Mouse (Mus musculus): ENCODE measurements around the gene Anapc2. TPM values are rescaled to one million over a fixed set of nuclear protein-coding genes. Genes with fewer than 3 reads are reported as not detected.

The Anapc2 gene
- total RNA-seq, 2 experiments from 2014 or later, result 9.2 to 12.9 TPM

GRCm38 (mm10) chr2:25265897-25266656 is 6.2 kb upstream of the Anapc2 start:
- no peak for ATAC-seq (replicated peaks; ENCODE audit: low FRiP score, poor library complexity, severe bottlenecking)

GRCm38 (mm10) chr2:25266720-25267119 is 5.6 kb upstream of the Anapc2 start:
- ATAC-seq (replicated peaks; ENCODE audit: low FRiP score, poor library complexity, severe bottlenecking), result no peak

GRCm38 (mm10) chr2:25267241-25267640 is 5.0 kb upstream of the Anapc2 start:
- ATAC-seq (replicated peaks; ENCODE audit: low FRiP score, poor library complexity, severe bottlenecking), result no peak

GRCm38 (mm10) chr2:25267746-25268309 is 4.5 kb upstream of the Anapc2 start:
- ATAC-seq (replicated peaks; ENCODE audit: low FRiP score, poor library complexity, severe bottlenecking), result no peak

GRCm38 (mm10) chr2:25272515-25272914 is 237 bp downstream of the Anapc2 start:
- ATAC-seq (replicated peaks; ENCODE audit: low FRiP score, poor library complexity, severe bottlenecking), result peak; percentile 17

GRCm38 (mm10) chr2:25273010-25273409 is 732 bp downstream of the Anapc2 start:
- no peak for ATAC-seq (replicated peaks; ENCODE audit: low FRiP score, poor library complexity, severe bottlenecking)

GRCm38 (mm10) chr2:25278928-25279882 is 6.9 kb downstream of the Anapc2 start:
- peak; percentile 80 for ATAC-seq (replicated peaks; ENCODE audit: low FRiP score, poor library complexity, severe bottlenecking)

- ATAC-seq (replicated peaks; ENCODE audit: low FRiP score, poor library complexity, severe bottlenecking), result no peak
Measured at GRCm38 (mm10) chr2:25285551-25285950, 13.3 kb downstream of the Anapc2 start.

- ATAC-seq (replicated peaks; ENCODE audit: low FRiP score, poor library complexity, severe bottlenecking), result no peak
Measured at GRCm38 (mm10) chr2:25286314-25286713, 14.0 kb downstream of the Anapc2 start.

GRCm38 (mm10) chr2:25286837-25287636 is 14.8 kb downstream of the Anapc2 start:
- ATAC-seq (replicated peaks; ENCODE audit: low FRiP score, poor library complexity, severe bottlenecking), result no peak

GRCm38 (mm10) chr2:25287927-25288649 is 15.8 kb downstream of the Anapc2 start, which contains the start of gene Tmem210:
Tmem210 (plus strand) TSS chr2:25288145.
- no peak for ATAC-seq (replicated peaks; ENCODE audit: low FRiP score, poor library complexity, severe bottlenecking)

- ATAC-seq (replicated peaks; ENCODE audit: low FRiP score, poor library complexity, severe bottlenecking), result no peak
Measured at GRCm38 (mm10) chr2:25288734-25289345, 16.6 kb downstream of the Anapc2 start.

GRCm38 (mm10) chr2:25289651-25290050 is 17.4 kb downstream of the Anapc2 start, which contains the start of gene Lrrc26:
Lrrc26 (plus strand) TSS chr2:25289915.
- ATAC-seq (replicated peaks; ENCODE audit: low FRiP score, poor library complexity, severe bottlenecking), result no peak

- ATAC-seq (replicated peaks; ENCODE audit: low FRiP score, poor library complexity, severe bottlenecking), result no peak
Measured at GRCm38 (mm10) chr2:25290101-25290815, 18.0 kb downstream of the Anapc2 start.

- no peak for ATAC-seq (replicated peaks; ENCODE audit: low FRiP score, poor library complexity, severe bottlenecking)
Measured at GRCm38 (mm10) chr2:25290816-25291130, 18.5 kb downstream of the Anapc2 start.

GRCm38 (mm10) chr2:25291184-25292053 is 19.1 kb downstream of the Anapc2 start:
- no peak for ATAC-seq (replicated peaks; ENCODE audit: low FRiP score, poor library complexity, severe bottlenecking)

GRCm38 (mm10) chr2:25292054-25292544 is 19.8 kb downstream of the Anapc2 start:
- ATAC-seq (replicated peaks; ENCODE audit: low FRiP score, poor library complexity, severe bottlenecking), result no peak

Data from erythroblast, adult 5-6 weeks (primary cell).